Mouse (Mus musculus): Measurements from ENCODE around the gene Apoa1.

GRCm38 (mm10) chr9:46257546-46257945 lies 29.2 kb downstream of the Apoa1 start:
- no peak for TF ChIP-seq ZNF384 (IDR thresholded peaks at IDR 0.05; ENCODE audit: low read depth, low read length)
- no peak for TF ChIP-seq ZC3H11A (IDR thresholded peaks at IDR 0.05; ENCODE audit: borderline replicate concordance, low read depth, low read length)

All from ES-E14 (cell line).